Mouse (Mus musculus): ENCODE measurements around the gene Pdrg1. TPM values are rescaled to one million over a fixed set of nuclear protein-coding genes. Genes with fewer than 3 reads are reported as not detected.
A peak's percentile ranks its signal among the peaks of the same experiment; 100 is the strongest.

Gene Pdrg1
- polyA plus RNA-seq (2015; fragmentation: Nextera tagmentation; extraction: Ambion mirVana) = 101 and 114 TPM in 2 replicates

DNA sequence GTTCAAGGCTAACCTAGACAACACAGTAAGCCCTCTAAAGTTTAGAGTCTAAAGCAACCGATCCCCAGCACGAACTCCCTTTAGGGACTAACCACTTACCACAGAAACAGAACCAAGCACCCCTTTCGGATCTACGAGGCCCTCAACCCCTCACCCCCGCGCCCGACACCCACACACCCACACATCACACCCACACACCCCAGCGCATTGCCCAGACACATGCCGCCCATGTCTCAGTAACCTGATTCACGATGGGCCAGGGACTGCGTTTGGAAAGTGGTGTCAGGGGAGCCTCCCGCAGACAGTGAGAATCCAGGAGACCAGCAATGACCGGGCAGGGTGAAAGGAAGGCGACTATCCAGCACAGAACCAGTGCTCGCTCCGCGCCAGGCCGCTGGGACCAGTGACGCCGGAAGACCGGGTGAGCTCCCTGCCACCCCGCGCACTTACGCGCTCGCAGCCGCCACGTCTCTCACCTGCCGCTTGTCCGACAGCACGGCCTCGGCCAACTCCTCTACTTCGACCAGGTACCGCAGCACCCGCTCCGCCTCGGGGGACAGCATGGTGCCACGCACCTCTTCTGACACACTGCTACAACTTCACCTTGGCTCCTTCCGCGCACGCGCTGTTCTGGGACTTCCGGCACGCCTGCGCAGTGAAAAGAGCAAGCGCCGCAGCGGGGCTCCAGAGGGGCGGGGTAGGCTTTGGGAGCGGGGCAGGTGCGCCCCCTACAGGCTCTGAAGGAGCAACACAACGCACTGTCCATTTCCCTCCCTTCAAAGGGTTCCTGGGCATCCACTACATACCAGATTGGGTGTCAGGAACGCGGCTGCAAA is at the start of gene Pdrg1:
Pdrg1 (minus strand) TSS at position 670 of the 836 bp plus-strand sequence.
- H3K27ac ChIP-seq (ENCODE audit: low read length) = no peak within 1 kb of the TSS
- WGBS = under 1% methylated on average over 54 of the region's 54 CpGs
- H3K9me3 ChIP-seq (ENCODE audit: control insufficient read depth, low read length) = no peaks in the 10 kb centered on the region
- ATAC-seq (ENCODE audit: low read depth) = peak; percentile 97
- peaks cover 3% of the 10 kb centered on the region; the same call in 1 of the 2 replicates for H3K36me3 ChIP-seq (ENCODE audit: control insufficient read depth, insufficient read depth, low read length)
- peak within 1 kb of the TSS; percentile 84 for H3K4me3 ChIP-seq (ENCODE audit: low read length)
- no peaks in the 10 kb centered on the region for H3K27me3 ChIP-seq (ENCODE audit: control insufficient read depth, insufficient read depth, low read depth, low read length)
- peak within 1 kb of the TSS; percentile 86 for H3K9ac ChIP-seq (ENCODE audit: low read length)
- H3K4me2 ChIP-seq (ENCODE audit: low read depth, low read length) = peak within 1 kb of the TSS; percentile 86
- peaks cover 8% of the 10 kb centered on the region for H3K4me1 ChIP-seq (replicated peaks; ENCODE audit: control insufficient read depth, insufficient read depth, low read length)

DNA sequence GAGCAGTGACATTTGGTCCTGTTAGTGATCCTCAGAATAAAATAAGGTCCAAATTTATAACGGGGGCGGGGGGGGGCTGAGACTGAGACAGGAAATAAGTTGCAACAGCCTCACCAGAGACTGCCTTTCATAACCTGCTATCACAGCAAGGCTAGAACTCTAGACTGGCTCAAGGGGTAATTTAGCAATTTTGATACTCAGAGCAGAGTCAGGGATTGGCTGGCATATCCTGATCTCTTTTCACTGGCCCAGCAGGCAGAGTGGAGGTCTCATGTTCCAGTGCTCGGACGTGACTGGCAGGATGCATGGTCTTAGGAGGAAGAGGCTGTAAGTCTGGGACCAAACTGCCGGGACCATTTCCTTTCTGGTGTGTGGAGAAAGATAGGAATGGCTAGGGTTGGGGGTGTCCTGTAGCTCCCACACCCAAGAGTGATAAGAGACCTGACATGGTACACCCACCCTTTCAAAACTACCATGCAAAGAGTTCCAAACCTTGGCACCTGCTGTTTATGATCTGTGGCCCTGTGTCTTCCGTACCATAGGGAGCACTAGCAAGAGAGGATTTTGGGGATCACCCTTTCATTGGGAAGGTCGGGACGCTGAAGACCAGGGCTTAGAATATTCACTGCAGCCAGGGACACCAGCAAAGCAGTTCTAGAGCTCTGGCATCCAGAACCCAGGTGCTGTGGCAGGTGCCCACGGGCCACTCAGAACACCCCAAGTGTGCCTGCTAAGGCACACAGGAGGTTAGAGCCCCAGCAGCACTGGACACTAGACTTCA is 49.2 kb upstream of the Pdrg1 start:
- Histone ChIP-seq H3K4me1 (replicated peaks; ENCODE audit: control insufficient read depth, insufficient read depth, low read length) (no peaks in the 10 kb centered on the region), H3K4me3 (ENCODE audit: low read length) (no peak overlapping the region), H3K27ac (ENCODE audit: low read length) (peak overlapping the region; percentile 12; the same call in 1 of the 2 replicates), H3K36me3 (ENCODE audit: control insufficient read depth, insufficient read depth, low read length) (no peaks in the 10 kb centered on the region), H3K27me3 (ENCODE audit: control insufficient read depth, insufficient read depth, low read depth, low read length) (0 out of 2 replicates have a peak, but pooled peaks cover 4% of the 10 kb centered on the region), H3K9me3 (ENCODE audit: control insufficient read depth, low read length) (no peaks in the 10 kb centered on the region), H3K9ac (ENCODE audit: low read length) (no peak overlapping the region), H3K4me2 (ENCODE audit: low read depth, low read length) (no peak overlapping the region)
- 57% methylated on average over 9 of the region's 9 CpGs for WGBS
- ATAC-seq (ENCODE audit: low read depth) = no peak

DNA sequence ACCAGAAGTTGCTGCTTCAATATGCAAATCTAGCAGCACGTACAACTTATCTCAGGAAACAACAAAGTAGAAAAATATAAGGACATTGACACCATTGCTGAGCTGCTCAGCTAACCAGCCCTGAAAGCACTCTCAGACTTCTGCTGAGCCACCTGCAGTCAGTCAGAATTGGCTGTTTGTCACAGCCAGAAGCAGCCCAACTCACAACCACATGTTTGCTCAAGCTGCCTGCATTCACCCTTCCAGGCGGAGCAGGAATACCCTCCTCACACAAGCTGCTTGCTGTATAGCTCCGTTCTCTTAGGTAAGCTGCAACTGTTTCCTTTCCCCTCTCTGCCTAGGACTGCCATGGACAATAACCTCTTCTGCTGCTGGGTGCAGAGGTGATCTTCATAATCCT is 48.2 kb upstream of the Pdrg1 start:
- Histone ChIP-seq H3K36me3 (ENCODE audit: control insufficient read depth, insufficient read depth, low read length) (no peaks in the 10 kb centered on the region), H3K9me3 (ENCODE audit: control insufficient read depth, low read length) (no peaks in the 10 kb centered on the region), H3K9ac (ENCODE audit: low read length) (no peak overlapping the region), H3K27ac (ENCODE audit: low read length) (no peak overlapping the region), H3K4me2 (ENCODE audit: low read depth, low read length) (no peak overlapping the region), H3K4me1 (replicated peaks; ENCODE audit: control insufficient read depth, insufficient read depth, low read length) (no peaks in the 10 kb centered on the region), H3K27me3 (ENCODE audit: control insufficient read depth, insufficient read depth, low read depth, low read length) (0 out of 2 replicates have a peak, but pooled peaks cover 4% of the 10 kb centered on the region), H3K4me3 (ENCODE audit: low read length) (no peak overlapping the region)
- ATAC-seq (ENCODE audit: low read depth) = no peak
- 35% methylated on average over 3 of the region's 3 CpGs for WGBS

GRCm38 (mm10) chr2:153060216-153060615 is 45.0 kb upstream of the Pdrg1 start:
- H3K27ac ChIP-seq (ENCODE audit: low read length) = no peak overlapping the region
- no peak overlapping the region for H3K4me2 ChIP-seq (ENCODE audit: low read depth, low read length)
- no peaks in the 10 kb centered on the region for H3K4me1 ChIP-seq (replicated peaks; ENCODE audit: control insufficient read depth, insufficient read depth, low read length)
- H3K4me3 ChIP-seq (ENCODE audit: low read length) = no peak overlapping the region
- H3K36me3 ChIP-seq (ENCODE audit: control insufficient read depth, insufficient read depth, low read length) = no peaks in the 10 kb centered on the region
- no peak for ATAC-seq (ENCODE audit: low read depth)
- no peaks in the 10 kb centered on the region for H3K27me3 ChIP-seq (ENCODE audit: control insufficient read depth, insufficient read depth, low read depth, low read length)
- 72% methylated on average over 7 of the region's 7 CpGs for WGBS
- H3K9ac ChIP-seq (ENCODE audit: low read length) = no peak overlapping the region
- H3K9me3 ChIP-seq (ENCODE audit: control insufficient read depth, low read length) = no peaks in the 10 kb centered on the region

DNA sequence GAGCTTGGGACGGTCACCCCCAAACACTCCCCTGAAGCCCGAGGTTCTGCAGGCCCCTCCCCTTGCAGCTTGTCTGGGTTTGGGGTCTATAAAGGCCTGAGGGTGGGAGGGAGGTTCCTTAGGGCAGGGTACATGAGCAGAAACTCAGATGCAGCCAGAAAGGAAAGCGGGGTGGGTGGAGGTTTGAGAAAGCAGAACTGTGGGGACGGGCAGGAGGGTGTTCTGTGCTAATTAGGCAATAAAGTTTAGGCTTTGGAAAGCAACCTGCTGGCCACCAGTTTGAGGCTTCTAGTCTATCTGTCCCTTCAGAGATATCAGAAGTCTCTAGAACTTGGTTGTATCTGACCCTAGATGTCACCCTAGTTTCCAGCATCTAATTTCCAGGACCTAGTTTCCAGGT is 43.1 kb upstream of the Pdrg1 start:
- ATAC-seq (ENCODE audit: low read depth) = no peak
- no peak overlapping the region for H3K4me2 ChIP-seq (ENCODE audit: low read depth, low read length)
- no peaks in the 10 kb centered on the region for H3K9me3 ChIP-seq (ENCODE audit: control insufficient read depth, low read length)
- no peak overlapping the region for H3K4me3 ChIP-seq (ENCODE audit: low read length)
- H3K4me1 ChIP-seq (replicated peaks; ENCODE audit: control insufficient read depth, insufficient read depth, low read length) = no peaks in the 10 kb centered on the region
- H3K36me3 ChIP-seq (ENCODE audit: control insufficient read depth, insufficient read depth, low read length) = no peaks in the 10 kb centered on the region
- H3K27ac ChIP-seq (ENCODE audit: low read length) = no peak overlapping the region
- H3K9ac ChIP-seq (ENCODE audit: low read length) = no peak overlapping the region
- 67% methylated on average over 4 of the region's 4 CpGs for WGBS
- peaks cover 5% of the 10 kb centered on the region; the same call in 1 of the 2 replicates for H3K27me3 ChIP-seq (ENCODE audit: control insufficient read depth, insufficient read depth, low read depth, low read length)

- peaks cover 21% of the 10 kb centered on the region for H3K27me3 ChIP-seq (ENCODE audit: control insufficient read depth, insufficient read depth, low read depth, low read length)
- no peaks in the 10 kb centered on the region for H3K36me3 ChIP-seq (ENCODE audit: control insufficient read depth, insufficient read depth, low read length)
- WGBS = 45% methylated on average over 6 of the region's 6 CpGs
Measured at GRCm38 (mm10) chr2:153055270-153055920, 40.2 kb upstream of the Pdrg1 start.

DNA sequence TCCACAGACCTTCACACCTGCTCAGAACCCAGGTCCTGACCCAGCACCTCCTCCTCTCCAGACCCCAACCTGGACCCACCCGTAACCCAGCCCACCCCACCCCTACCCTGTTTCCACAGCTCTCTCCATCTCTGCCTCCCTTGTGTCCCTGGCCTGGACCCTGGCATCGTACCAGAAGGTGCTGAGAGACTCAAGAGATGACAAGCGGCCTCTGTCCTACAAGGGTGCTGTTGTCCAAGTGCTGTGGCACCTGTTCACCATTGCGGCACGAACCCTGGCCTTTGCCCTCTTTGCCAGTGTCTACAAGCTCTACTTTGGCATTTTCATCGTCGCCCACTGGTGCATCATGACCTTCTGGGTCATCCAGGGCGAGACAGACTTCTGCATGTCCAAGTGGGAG is 38.7 kb upstream of the Pdrg1 start:
- Histone ChIP-seq H3K9me3 (ENCODE audit: control insufficient read depth, low read length) (no peaks in the 10 kb centered on the region), H3K9ac (ENCODE audit: low read length) (no peak overlapping the region), H3K4me1 (replicated peaks; ENCODE audit: control insufficient read depth, insufficient read depth, low read length) (peaks cover 6% of the 10 kb centered on the region; the same call in 1 of the 2 replicates), H3K4me2 (ENCODE audit: low read depth, low read length) (no peak overlapping the region), H3K27ac (ENCODE audit: low read length) (no peak overlapping the region), H3K4me3 (ENCODE audit: low read length) (no peak overlapping the region), H3K36me3 (ENCODE audit: control insufficient read depth, insufficient read depth, low read length) (no peaks in the 10 kb centered on the region), H3K27me3 (ENCODE audit: control insufficient read depth, insufficient read depth, low read depth, low read length) (peaks cover 21% of the 10 kb centered on the region)
- no peak for ATAC-seq (ENCODE audit: low read depth)
- WGBS = 88% methylated on average over 8 of the region's 8 CpGs

More at GRCm38 (mm10) chr2:153055270-153055920, 40.2 kb upstream of the Pdrg1 start:
- Histone ChIP-seq H3K4me2 (ENCODE audit: low read depth, low read length) (no peak overlapping the region), H3K9me3 (ENCODE audit: control insufficient read depth, low read length) (no peaks in the 10 kb centered on the region), H3K4me1 (replicated peaks; ENCODE audit: control insufficient read depth, insufficient read depth, low read length) (no peaks in the 10 kb centered on the region), H3K4me3 (ENCODE audit: low read length) (no peak overlapping the region), H3K9ac (ENCODE audit: low read length) (no peak overlapping the region), H3K27ac (ENCODE audit: low read length) (no peak overlapping the region)
- ATAC-seq (ENCODE audit: low read depth) = no peak

DNA sequence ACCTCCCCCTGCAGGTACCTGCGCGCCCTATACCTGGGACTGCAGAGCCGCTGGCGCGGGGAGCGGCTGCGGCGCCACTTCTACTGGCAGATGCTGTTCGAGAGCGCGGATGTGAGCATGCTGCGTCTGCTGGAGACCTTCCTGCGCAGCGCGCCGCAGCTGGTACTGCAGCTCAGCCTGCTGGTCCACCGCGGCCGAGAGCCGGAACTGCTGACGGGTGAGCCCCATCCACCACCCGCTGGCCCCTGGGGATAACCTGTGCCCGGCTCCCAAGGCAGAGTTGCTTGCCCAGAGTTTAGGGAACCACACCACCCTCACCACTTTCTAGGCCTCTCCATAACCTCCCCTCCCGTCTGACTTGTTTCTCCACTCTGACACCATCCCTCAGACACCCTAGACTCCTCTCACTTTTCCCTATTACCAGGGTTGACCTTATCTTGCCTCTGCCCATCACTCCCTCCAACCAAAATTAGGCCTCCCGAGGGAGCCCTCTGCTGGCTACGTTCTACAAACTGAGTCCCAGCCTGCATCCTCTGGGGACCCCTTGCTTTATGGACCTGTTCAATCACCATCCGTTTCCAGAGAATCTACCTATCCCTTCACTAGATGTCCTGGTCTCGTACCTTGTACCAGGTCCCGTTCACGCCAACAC is 37.6 kb upstream of the Pdrg1 start:
- Histone ChIP-seq H3K4me1 (replicated peaks; ENCODE audit: control insufficient read depth, insufficient read depth, low read length) (peaks cover 6% of the 10 kb centered on the region; the same call in 1 of the 2 replicates), H3K4me3 (ENCODE audit: low read length) (no peak overlapping the region), H3K36me3 (ENCODE audit: control insufficient read depth, insufficient read depth, low read length) (no peaks in the 10 kb centered on the region), H3K27ac (ENCODE audit: low read length) (no peak overlapping the region), H3K9ac (ENCODE audit: low read length) (no peak overlapping the region), H3K27me3 (ENCODE audit: control insufficient read depth, insufficient read depth, low read depth, low read length) (peaks cover 21% of the 10 kb centered on the region), H3K4me2 (ENCODE audit: low read depth, low read length) (no peak overlapping the region), H3K9me3 (ENCODE audit: control insufficient read depth, low read length) (no peaks in the 10 kb centered on the region)
- WGBS = 9% methylated on average over 26 of the region's 30 CpGs
- no peak for ATAC-seq (ENCODE audit: low read depth)

Measured in lung, embryonic 16.5 days (tissue).